Mouse (Mus musculus) heart, embryonic 15.5 days (tissue): ENCODE data around the gene Arhgap4. TPM values are rescaled to one million over a fixed set of nuclear protein-coding genes. Genes with fewer than 3 reads are reported as not detected.

Experiments
- ATAC-seq: fragments of 200-750 bp; cut with Nextera tagmentation; replicated peaks from 2 replicates; pipeline ENCODE4 v1.8.0; 2017; ENCODE audit warnings: low read depth, moderate TSS enrichment; ENCODE audit not compliant: insufficient number of reproducible peaks, insufficient read depth, low FRiP score
- H3K27ac ChIP-seq: fragments of 300-500 bp; sonication (generic); 2 replicates; pipeline ENCODE4 v1.5.1; 2015; ENCODE audit warnings: mild to moderate bottlenecking, inconsistent platforms
- H3K27me3 ChIP-seq: fragments of 300-500 bp; sonication (generic); 2 replicates; pipeline ENCODE4 v1.6.1; 2015; ENCODE audit warnings: inconsistent platforms
- H3K36me3 ChIP-seq: fragments of 300-500 bp; sonication (generic); 2 replicates; pipeline ENCODE4 v1.6.1; 2015; ENCODE audit warnings: mild to moderate bottlenecking, inconsistent platforms
- H3K4me1 ChIP-seq: fragments of 300-500 bp; sonication (generic); replicated peaks from 2 replicates; pipeline ENCODE4 v1.6.1; 2015; ENCODE audit warnings: inconsistent platforms
- H3K4me2 ChIP-seq: fragments of 300-500 bp; sonication (generic); 2 replicates; pipeline ENCODE4 v1.6.1; 2015; ENCODE audit warnings: inconsistent platforms, mild to moderate bottlenecking, moderate library complexity
- H3K4me3 ChIP-seq: fragments of 300-500 bp; sonication (generic); 2 replicates; pipeline ENCODE4 v1.5.1; 2015; ENCODE audit warnings: mild to moderate bottlenecking, inconsistent platforms
- H3K9ac ChIP-seq: fragments of 300-500 bp; sonication (generic); 2 replicates; pipeline ENCODE4 v1.6.1; 2015; ENCODE audit warnings: mild to moderate bottlenecking, inconsistent platforms
- H3K9me3 ChIP-seq: fragments of 300-500 bp; sonication (generic); replicated peaks from 2 replicates; pipeline ENCODE4 v1.6.1; 2016; ENCODE audit warnings: inconsistent platforms
- WGBS: fragments of 180-500 bp; shearing (Covaris S2); methylation state at CpG from one replicate; pipeline ENCODE4 v1.1.7; 2015; ENCODE audit warnings: mixed read lengths; 5-methylcytosine and 5-hydroxymethylcytosine counted together
- polyA plus RNA-seq: library from polyadenylated mRNA; unstranded; fragments of >200 nt; fragmentation: Nextera tagmentation; extraction: Ambion mirVana; gene quantifications from 2 replicates; pipeline ENCODE4 v1.2.1, GENCODE M21; 2015

Arhgap4 gene
- polyA plus RNA-seq, result 1.2 and 5.5 TPM in 2 replicates

- Histone ChIP-seq H3K4me2 (peak within 1 kb of the TSS; percentile 79), H3K36me3 (peaks cover 6% of the 10 kb centered on the region; the same call in 1 of the 2 replicates), H3K4me3 (peak within 1 kb of the TSS; percentile 60), H3K9ac (peak within 1 kb of the TSS; percentile 64), H3K27ac (peak within 1 kb of the TSS; percentile 85), H3K4me1 (peaks cover 3% of the 10 kb centered on the region), H3K9me3 (no peaks in the 10 kb centered on the region), H3K27me3 (no peaks in the 10 kb centered on the region)
- peak; percentile 94 for ATAC-seq
- WGBS, result 12% methylated on average over 42 of the region's 43 CpGs
Measured at GRCm38 (mm10) chrX:73921823-73922549, at the start of gene Arhgap4, which contains the start of gene Naa10. TSS of gene Arhgap4 (minus strand) at chrX:73921870. TSS of gene Naa10 (minus strand) at chrX:73921944.

- no peak overlapping the region for H3K9ac ChIP-seq
- H3K9me3 ChIP-seq, result no peaks in the 10 kb centered on the region
- H3K27ac ChIP-seq, result no peak overlapping the region
- ATAC-seq, result no peak
- H3K36me3 ChIP-seq, result no peaks in the 10 kb centered on the region
- H3K27me3 ChIP-seq, result 0 out of 2 replicates have a peak, but pooled peaks cover 5% of the 10 kb centered on the region
- no peak overlapping the region for H3K4me3 ChIP-seq
- no peak overlapping the region for H3K4me2 ChIP-seq
- no peaks in the 10 kb centered on the region for H3K4me1 ChIP-seq
Measured at GRCm38 (mm10) chrX:73970781-73971180, 49.1 kb upstream of the Arhgap4 start.

- H3K36me3 ChIP-seq, result no peaks in the 10 kb centered on the region
- no peak overlapping the region for H3K4me3 ChIP-seq
- no peak for ATAC-seq
- no peak overlapping the region for H3K9ac ChIP-seq
- H3K4me2 ChIP-seq, result no peak overlapping the region
- no peak overlapping the region for H3K27ac ChIP-seq
- no peaks in the 10 kb centered on the region for H3K9me3 ChIP-seq
- H3K27me3 ChIP-seq, result 0 out of 2 replicates have a peak, but pooled peaks cover 5% of the 10 kb centered on the region
- WGBS, result 58% methylated on average over 2 of the region's 2 CpGs
- peaks cover under 1% of the 10 kb centered on the region for H3K4me1 ChIP-seq
Measured at GRCm38 (mm10) chrX:73969729-73970128, 48.1 kb upstream of the Arhgap4 start.

- H3K27me3 ChIP-seq, result 0 out of 2 replicates have a peak, but pooled peaks cover 5% of the 10 kb centered on the region
- 74% methylated on average over 1 of the region's 1 CpGs for WGBS
- H3K27ac ChIP-seq, result no peak overlapping the region
- H3K9me3 ChIP-seq, result no peaks in the 10 kb centered on the region
- no peak overlapping the region for H3K4me2 ChIP-seq
- peaks cover 6% of the 10 kb centered on the region for H3K4me1 ChIP-seq
- ATAC-seq, result no peak
- no peaks in the 10 kb centered on the region for H3K36me3 ChIP-seq
- H3K9ac ChIP-seq, result no peak overlapping the region
- H3K4me3 ChIP-seq, result no peak overlapping the region
Measured at GRCm38 (mm10) chrX:73969167-73969566, 47.5 kb upstream of the Arhgap4 start.

- peak overlapping the region; percentile 58 for H3K4me2 ChIP-seq
- peak overlapping the region; percentile 99 for H3K27ac ChIP-seq
- H3K4me1 ChIP-seq, result peaks cover 23% of the 10 kb centered on the region
- peak overlapping the region; percentile 78 for H3K4me3 ChIP-seq
- WGBS, result 10% methylated on average over 56 of the region's 60 CpGs
- no peaks in the 10 kb centered on the region for H3K36me3 ChIP-seq
- no peaks in the 10 kb centered on the region for H3K9me3 ChIP-seq
- 0 out of 2 replicates have a peak, but pooled peaks cover 5% of the 10 kb centered on the region for H3K27me3 ChIP-seq
- peak; percentile 86 for ATAC-seq
- H3K9ac ChIP-seq, result peak overlapping the region; percentile 72
Measured at GRCm38 (mm10) chrX:73967177-73968075, 45.8 kb upstream of the Arhgap4 start.

GRCm38 (mm10) chrX:73966248-73967176 is 44.8 kb upstream of the Arhgap4 start, which contains the start of gene Hcfc1:
TSS of gene Hcfc1 (minus strand) at chrX:73966357.
- ATAC-seq, result peak; percentile 74
- H3K4me2 ChIP-seq, result peak within 1 kb of the TSS; percentile 63
- H3K9me3 ChIP-seq, result no peaks in the 10 kb centered on the region
- peak within 1 kb of the TSS; percentile 72 for H3K9ac ChIP-seq
- 12% methylated on average over 58 of the region's 58 CpGs for WGBS
- H3K4me3 ChIP-seq, result peak within 1 kb of the TSS; percentile 78
- H3K27ac ChIP-seq, result peak within 1 kb of the TSS; percentile 99
- H3K36me3 ChIP-seq, result no peaks in the 10 kb centered on the region
- H3K4me1 ChIP-seq, result peaks cover 26% of the 10 kb centered on the region
- 0 out of 2 replicates have a peak, but pooled peaks cover 5% of the 10 kb centered on the region for H3K27me3 ChIP-seq

- Histone ChIP-seq H3K4me1 (peaks cover 26% of the 10 kb centered on the region), H3K36me3 (no peaks in the 10 kb centered on the region), H3K9ac (peak overlapping the region; percentile 72), H3K4me2 (peak overlapping the region; percentile 63), H3K27me3 (0 out of 2 replicates have a peak, but pooled peaks cover 5% of the 10 kb centered on the region), H3K4me3 (peak overlapping the region; percentile 78), H3K9me3 (no peaks in the 10 kb centered on the region), H3K27ac (peak overlapping the region; percentile 99)
- no peak for ATAC-seq
- 18% methylated on average over 20 of the region's 20 CpGs for WGBS
Measured at GRCm38 (mm10) chrX:73965307-73965706, 43.6 kb upstream of the Arhgap4 start.

- peaks cover 26% of the 10 kb centered on the region for H3K4me1 ChIP-seq
- peak overlapping the region; percentile 72; the same call in 1 of the 2 replicates for H3K9ac ChIP-seq
- no peaks in the 10 kb centered on the region; the same call in 1 of the 2 replicates for H3K36me3 ChIP-seq
- WGBS, result 42% methylated on average over 3 of the region's 3 CpGs
- ATAC-seq, result no peak
- H3K9me3 ChIP-seq, result no peaks in the 10 kb centered on the region
- peak overlapping the region; percentile 78 for H3K4me3 ChIP-seq
- H3K4me2 ChIP-seq, result peak overlapping the region; percentile 63
- H3K27me3 ChIP-seq, result 0 out of 2 replicates have a peak, but pooled peaks cover 5% of the 10 kb centered on the region
- H3K27ac ChIP-seq, result peak overlapping the region; percentile 99; the same call in 1 of the 2 replicates
Measured at GRCm38 (mm10) chrX:73964363-73964762, 42.7 kb upstream of the Arhgap4 start.

- H3K27me3 ChIP-seq, result no peaks in the 10 kb centered on the region
- no peaks in the 10 kb centered on the region for H3K4me1 ChIP-seq
- H3K4me3 ChIP-seq, result no peak overlapping the region
- H3K9me3 ChIP-seq, result no peaks in the 10 kb centered on the region
- H3K9ac ChIP-seq, result no peak overlapping the region
- H3K27ac ChIP-seq, result no peak overlapping the region
- peaks cover 75% of the 10 kb centered on the region for H3K36me3 ChIP-seq
- no peak overlapping the region for H3K4me2 ChIP-seq
- WGBS, result 88% methylated on average over 6 of the region's 6 CpGs
- ATAC-seq, result no peak
Measured at GRCm38 (mm10) chrX:73954988-73955387, 33.3 kb upstream of the Arhgap4 start.

- H3K4me1 ChIP-seq, result no peaks in the 10 kb centered on the region
- no peak overlapping the region for H3K9ac ChIP-seq
- no peak overlapping the region for H3K27ac ChIP-seq
- H3K4me3 ChIP-seq, result no peak overlapping the region
- 81% methylated on average over 5 of the region's 5 CpGs for WGBS
- no peak overlapping the region for H3K4me2 ChIP-seq
- ATAC-seq, result no peak
- no peaks in the 10 kb centered on the region for H3K27me3 ChIP-seq
- peaks cover 70% of the 10 kb centered on the region for H3K36me3 ChIP-seq
- H3K9me3 ChIP-seq, result no peaks in the 10 kb centered on the region
Measured at GRCm38 (mm10) chrX:73952603-73953002, 30.9 kb upstream of the Arhgap4 start.
